ENCODE assay signal across 8 mouse cellular contexts in genomic region chr5:142821266-142821973, GRCm38 (mm10). TPM values are rescaled to one million over a fixed set of nuclear protein-coding genes. Genes with fewer than 3 reads are reported as not detected.
DNase-seq lines count a peak whose midpoint lies in the region; ATAC-seq lines count a peak whose summit lies in the region.

No protein-coding gene starts in this region.

- peak; percentile 3; the same call in 1 of the 2 replicates for ATAC-seq in frontal cortex, adult (ENCODE audit: low TSS enrichment)
- ATAC-seq in hematopoietic stem cell, adult 5-6 weeks (replicated peaks in 1 of 2; ENCODE audit: insufficient read depth in 1 of 2, low FRiP score in 2 of 2, low TSS enrichment in 1 of 2, low read depth in 1 of 2, poor library complexity in 2 of 2, severe bottlenecking in 2 of 2), result peak; percentile 54

- DNase-seq in Muller cell, postnatal 12 days (ENCODE audit: inconsistent ontology term), result peak; percentile 99
- peak; percentile 90 for DNase-seq in cerebellum, adult 8-10 months
- peak; percentile 80 for DNase-seq in layer of hippocampus, adult 9-11 months
- DNase-seq in lung, postnatal 10 days, result peak; percentile 95
- DNase-seq in ovary, postnatal 36 days (ENCODE audit: low spot score), result peak; percentile 91
- DNase-seq in urinary bladder, postnatal 25 days (ENCODE audit: low spot score), result peak; percentile 85

RNA-seq across cellular contexts. Expression of gene Tnrc18, which starts 4.0 kb away (rescaled TPM):
- 12.9 and 21.4 TPM in 2 replicates for total RNA-seq in hematopoietic stem cell, adult 5-6 weeks (2017)

Comparison
In these comparisons a context has a peak if more than half of its experiments do, and no peak if none do; other contexts are left out.
1. Peak in every context shown above with its lines: DNase-seq and ATAC-seq.